Mouse (Mus musculus): Measurements from ENCODE around the gene Mageb16.

Mageb16 gene

GRCm38 (mm10) chrX:79671411-79671810 is at the start of gene Mageb16:
Mageb16 (minus strand) TSS chrX:79671435.
- DNase-seq (ENCODE audit: extremely low spot score, low spot score): no peak

GRCm38 (mm10) chrX:79651091-79651490 is 20.1 kb downstream of the Mageb16 start:
- DNase-seq (ENCODE audit: extremely low spot score, low spot score): no peak

- no peak for DNase-seq (ENCODE audit: extremely low spot score, low spot score)
These were observed 35.8 kb downstream of the Mageb16 start for GRCm38 (mm10) chrX:79635396-79635795.

GRCm38 (mm10) chrX:79606462-79606861 is 64.8 kb downstream of the Mageb16 start:
- no peak for DNase-seq (ENCODE audit: extremely low spot score, low spot score)

Data from neural tube, embryonic 10.5 days (tissue).